Mouse (Mus musculus): ENCODE data around the gene Fads6.

DNA sequence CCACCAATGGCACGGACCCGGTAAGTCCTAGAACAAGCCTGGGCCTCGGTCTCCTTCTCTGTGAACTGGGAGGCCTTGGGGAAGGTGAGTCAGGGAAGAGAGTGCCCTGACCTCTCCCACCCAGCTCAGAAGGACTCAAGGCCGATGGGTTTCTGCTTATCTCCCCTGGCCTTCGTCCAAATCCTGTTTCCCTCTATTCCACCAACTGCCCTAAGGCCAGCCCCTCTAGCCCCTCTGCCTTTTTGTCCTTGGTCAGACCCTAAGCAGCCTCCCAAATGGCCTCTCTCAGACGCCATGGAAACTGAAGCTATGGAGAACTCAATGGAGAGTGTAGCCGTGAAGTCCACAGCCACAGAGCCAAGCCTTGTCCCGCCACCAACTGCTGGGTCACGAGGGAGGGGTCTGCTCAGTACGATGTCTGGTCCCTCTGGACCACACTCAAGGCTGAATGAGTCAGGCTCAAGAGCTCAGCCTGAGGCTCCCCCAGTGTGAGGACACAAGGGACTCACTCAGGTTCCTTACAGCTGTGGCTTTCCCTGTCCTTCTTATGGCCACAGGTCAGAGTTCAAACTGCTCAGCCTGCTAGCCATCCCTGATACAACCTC is 24.5 kb downstream of the Fads6 start:
- no peak for TF ChIP-seq CTCF (IDR thresholded peaks at IDR 0.05; ENCODE audit: extremely low read depth, insufficient read length, insufficient replicate concordance, low read depth, low read length)
- TF ChIP-seq POLR2A (IDR thresholded peaks at IDR 0.05; ENCODE audit: low read depth, low read length) = no peak

Measured in small intestine, adult 2 months (tissue).